Mouse (Mus musculus): Measurements from ENCODE around the gene Gm10337. TPM values are rescaled to one million over a fixed set of nuclear protein-coding genes. Genes with fewer than 3 reads are reported as not detected.

Gene Gm10337
- polyA plus RNA-seq, 2 experiments: not detected

DNA sequence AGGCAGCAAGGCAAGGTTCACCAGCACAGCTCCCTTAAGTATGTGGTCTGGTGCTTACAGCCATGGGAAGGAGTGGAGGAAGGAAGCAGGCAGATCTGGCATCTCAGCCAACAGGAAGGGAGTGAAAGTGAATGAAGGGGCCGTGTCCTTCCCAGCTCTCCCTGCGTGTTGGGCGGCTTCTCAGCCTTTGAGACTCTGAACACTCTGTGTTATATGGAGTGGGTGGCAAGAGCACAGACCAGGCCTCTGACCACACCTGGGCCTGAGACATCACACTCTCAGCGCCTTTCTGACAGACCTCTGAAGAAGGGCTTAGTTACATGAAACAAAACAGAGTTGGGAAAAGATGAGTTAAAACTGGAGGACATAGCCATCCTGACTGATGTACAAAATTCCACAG is 27.0 kb downstream of the Gm10337 start:
- H3K27ac ChIP-seq: no peak overlapping the region
- ATAC-seq (ENCODE audit: insufficient read depth): no peak
- H3K4me1 ChIP-seq (replicated peaks; ENCODE audit: control insufficient read depth in 2 of 2, insufficient read depth in 2 of 2, low read length in 1 of 2): no peaks in the 10 kb centered on the region
- no peak overlapping the region for H3K4me3 ChIP-seq (ENCODE audit: insufficient read depth in 1 of 2, low read depth in 2 of 2, low read length in 2 of 2)
- 47% methylated on average over 4 of the region's 4 CpGs for WGBS (ENCODE audit: insufficient replicate concordance)
- H3K9ac ChIP-seq (replicated peaks): no peak overlapping the region
- H3K27me3 ChIP-seq (ENCODE audit: control insufficient read depth, insufficient read depth, low read length): no peaks in the 10 kb centered on the region
- DNase-seq (ENCODE audit: low read depth in 3 of 3, low spot score in 3 of 3): no peak
- TF ChIP-seq EP300 (IDR thresholded peaks at IDR 0.05; ENCODE audit: low read depth): no peak
- no peak for TF ChIP-seq CTCF (IDR thresholded peaks at IDR 0.05; ENCODE audit: low read depth)
- H3K9me3 ChIP-seq (ENCODE audit: control insufficient read depth, low read length): no peaks in the 10 kb centered on the region
- peaks cover 5% of the 10 kb centered on the region for H3K36me3 ChIP-seq (replicated peaks; ENCODE audit: control insufficient read depth, insufficient read depth, low read depth)
- H3K4me2 ChIP-seq (ENCODE audit: low read depth): no peak overlapping the region

GRCm38 (mm10) chr15:102531586-102531985 is 28.1 kb downstream of the Gm10337 start:
- Histone ChIP-seq H3K27me3 (ENCODE audit: control insufficient read depth, insufficient read depth, low read length) (no peaks in the 10 kb centered on the region), H3K4me2 (ENCODE audit: low read depth) (no peak overlapping the region), H3K36me3 (replicated peaks; ENCODE audit: control insufficient read depth, insufficient read depth, low read depth) (peaks cover 7% of the 10 kb centered on the region), H3K27ac (no peak overlapping the region), H3K4me3 (ENCODE audit: insufficient read depth in 1 of 2, low read depth in 2 of 2, low read length in 2 of 2) (no peak overlapping the region), H3K9ac (replicated peaks) (no peak overlapping the region), H3K4me1 (replicated peaks; ENCODE audit: control insufficient read depth in 2 of 2, insufficient read depth in 2 of 2, low read length in 1 of 2) (no peaks in the 10 kb centered on the region), H3K9me3 (ENCODE audit: control insufficient read depth, low read length) (no peaks in the 10 kb centered on the region)
- ATAC-seq (ENCODE audit: insufficient read depth): no peak
- DNase-seq (ENCODE audit: low read depth in 3 of 3, low spot score in 3 of 3): no peak
- WGBS (ENCODE audit: insufficient replicate concordance): 82% methylated on average over 4 of the region's 4 CpGs
- no peak for TF ChIP-seq EP300 (IDR thresholded peaks at IDR 0.05; ENCODE audit: low read depth)
- TF ChIP-seq CTCF (IDR thresholded peaks at IDR 0.05; ENCODE audit: low read depth): no peak

- Histone ChIP-seq H3K9ac (replicated peaks) (no peak overlapping the region), H3K4me1 (replicated peaks; ENCODE audit: control insufficient read depth in 2 of 2, insufficient read depth in 2 of 2, low read length in 1 of 2) (no peaks in the 10 kb centered on the region), H3K27ac (no peak overlapping the region), H3K27me3 (ENCODE audit: control insufficient read depth, insufficient read depth, low read length) (no peaks in the 10 kb centered on the region), H3K4me3 (ENCODE audit: insufficient read depth in 1 of 2, low read depth in 2 of 2, low read length in 2 of 2) (no peak overlapping the region), H3K9me3 (ENCODE audit: control insufficient read depth, low read length) (no peaks in the 10 kb centered on the region), H3K36me3 (replicated peaks; ENCODE audit: control insufficient read depth, insufficient read depth, low read depth) (peaks cover 10% of the 10 kb centered on the region), H3K4me2 (ENCODE audit: low read depth) (no peak overlapping the region)
- WGBS (ENCODE audit: insufficient replicate concordance): 79% methylated on average over 3 of the region's 3 CpGs
- DNase-seq (ENCODE audit: low read depth in 3 of 3, low spot score in 3 of 3) (no peak), ATAC-seq (ENCODE audit: insufficient read depth) (no peak)
- TF ChIP-seq EP300 (IDR thresholded peaks at IDR 0.05; ENCODE audit: low read depth) (no peak), CTCF (IDR thresholded peaks at IDR 0.05; ENCODE audit: low read depth) (no peak)
Observed at GRCm38 (mm10) chr15:102532106-102532900, 28.8 kb downstream of the Gm10337 start.

- Histone ChIP-seq H3K4me1 (replicated peaks; ENCODE audit: control insufficient read depth in 2 of 2, insufficient read depth in 2 of 2, low read length in 1 of 2) (no peaks in the 10 kb centered on the region), H3K27me3 (ENCODE audit: control insufficient read depth, insufficient read depth, low read length) (no peaks in the 10 kb centered on the region), H3K4me3 (ENCODE audit: insufficient read depth in 1 of 2, low read depth in 2 of 2, low read length in 2 of 2) (no peak overlapping the region), H3K9ac (replicated peaks) (no peak overlapping the region), H3K9me3 (ENCODE audit: control insufficient read depth, low read length) (no peaks in the 10 kb centered on the region), H3K27ac (no peak overlapping the region), H3K36me3 (replicated peaks; ENCODE audit: control insufficient read depth, insufficient read depth, low read depth) (peaks cover 16% of the 10 kb centered on the region), H3K4me2 (ENCODE audit: low read depth) (no peak overlapping the region)
- TF ChIP-seq EP300 (IDR thresholded peaks at IDR 0.05; ENCODE audit: low read depth) (no peak), CTCF (IDR thresholded peaks at IDR 0.05; ENCODE audit: low read depth) (no peak)
- DNase-seq (ENCODE audit: low read depth in 3 of 3, low spot score in 3 of 3): no peak
- WGBS (ENCODE audit: insufficient replicate concordance): 79% methylated on average over 7 of the region's 7 CpGs
- ATAC-seq (ENCODE audit: insufficient read depth): no peak
Observed at GRCm38 (mm10) chr15:102533926-102534325, 30.4 kb downstream of the Gm10337 start.

- Histone ChIP-seq H3K4me3 (ENCODE audit: insufficient read depth in 1 of 2, low read depth in 2 of 2, low read length in 2 of 2) (no peak overlapping the region), H3K4me1 (replicated peaks; ENCODE audit: control insufficient read depth in 2 of 2, insufficient read depth in 2 of 2, low read length in 1 of 2) (no peaks in the 10 kb centered on the region), H3K9ac (replicated peaks) (no peak overlapping the region), H3K27ac (no peak overlapping the region), H3K9me3 (ENCODE audit: control insufficient read depth, low read length) (no peaks in the 10 kb centered on the region), H3K36me3 (replicated peaks; ENCODE audit: control insufficient read depth, insufficient read depth, low read depth) (peaks cover 12% of the 10 kb centered on the region), H3K27me3 (ENCODE audit: control insufficient read depth, insufficient read depth, low read length) (no peaks in the 10 kb centered on the region), H3K4me2 (ENCODE audit: low read depth) (no peak overlapping the region)
- no peak for TF ChIP-seq EP300 (IDR thresholded peaks at IDR 0.05; ENCODE audit: low read depth)
- no peak for TF ChIP-seq CTCF (IDR thresholded peaks at IDR 0.05; ENCODE audit: low read depth)
- no peak for DNase-seq (ENCODE audit: low read depth in 3 of 3, low spot score in 3 of 3)
- no peak for ATAC-seq (ENCODE audit: insufficient read depth)
- 78% methylated on average over 4 of the region's 4 CpGs for WGBS (ENCODE audit: insufficient replicate concordance)
Observed at GRCm38 (mm10) chr15:102544801-102545200, 41.3 kb downstream of the Gm10337 start.

Data from liver, embryonic 14.5 days (tissue).